Mouse (Mus musculus) bone marrow, adult 2 months (tissue): ENCODE measurements at regions not wholly inside any gene's neighbourhood (a gene's known extent, or its start where the extent isn't known, plus 50 kb on each side); places are given as distances from the start of the nearest gene placed in this dataset.

Source experiments
- CTCF ChIP-seq: fragments of 200-500 bp; IDR thresholded peaks from 2 replicates; pipeline ENCODE4 v1.5.1; 2011; ENCODE audit warnings: low read length, control low read depth; ENCODE audit not compliant: control insufficient read depth, insufficient read depth
- POLR2A ChIP-seq: fragments of 200-500 bp; IDR thresholded peaks from 2 replicates; pipeline ENCODE4 v1.6.1; 2011; ENCODE audit warnings: low read depth, mild to moderate bottlenecking, control low read depth, low read length, borderline replicate concordance; ENCODE audit not compliant: control insufficient read depth

DNA sequence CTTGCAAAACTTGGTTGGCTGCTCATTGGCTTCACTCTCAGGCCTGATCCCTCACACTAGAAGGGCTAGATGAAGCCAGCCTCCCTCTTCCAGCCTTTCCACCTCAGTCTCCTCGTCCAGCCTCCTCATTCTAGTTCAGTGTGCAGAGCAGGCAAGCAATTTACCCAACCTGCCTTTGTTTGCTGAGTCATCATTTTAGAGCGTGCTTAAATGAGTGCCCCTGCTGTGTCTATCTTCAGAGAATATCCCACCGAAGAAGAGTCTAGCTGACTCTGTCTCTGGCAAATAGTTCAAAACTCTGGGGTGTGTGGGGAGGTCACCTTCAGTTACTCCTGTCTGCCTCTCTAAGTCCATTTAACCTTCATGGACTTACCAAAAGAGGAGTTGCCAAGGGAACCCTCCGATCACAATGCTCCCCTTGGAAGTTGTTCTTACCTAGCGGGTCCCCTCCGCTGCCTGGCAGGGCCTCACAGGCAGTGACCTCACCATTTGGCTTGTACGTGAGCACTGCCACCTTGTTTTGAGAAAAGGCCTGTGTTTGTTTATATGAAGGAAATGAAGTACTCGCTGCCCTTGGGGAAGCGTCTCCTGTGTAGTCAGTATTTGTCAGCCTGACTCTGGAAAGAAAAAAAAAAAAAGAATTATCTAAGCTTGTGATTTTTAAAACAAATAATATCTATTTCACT, 175.2 kb upstream of the Irx3 start:
- TF ChIP-seq POLR2A (no peak), CTCF (no peak)
